In genomic region chr17:78163278-78163677, GRCm38 (mm10) we compare ENCODE assay signal across 9 mouse cellular contexts. TPM values are rescaled to one million over a fixed set of nuclear protein-coding genes. Genes with fewer than 3 reads are reported as not detected.
DNase-seq lines count a peak whose midpoint lies in the region; ATAC-seq and TF ChIP-seq lines count a peak whose summit lies in the region.
"Had no signal": no experiment of that assay in that cellular context is flagged by ENCODE, and none has a peak within 500 bp of the region (broad histone marks: within the 10 kb centered on the region; RNA-seq: fewer than 3 reads in every experiment).

No protein-coding gene starts in this region.

- no peak overlapping the region for H3K4me3 ChIP-seq in cerebellum, adult 2 months (replicated peaks; ENCODE audit: insufficient read depth, low read depth, low read length)
- H3K4me3 ChIP-seq in kidney, postnatal 0 days (replicated peaks; ENCODE audit: low read depth, low read length) = no peak overlapping the region
- no peak overlapping the region for H3K4me3 ChIP-seq in liver, adult 2 months (ENCODE audit: insufficient read depth, low read depth, low read length)
- H3K4me3 ChIP-seq: heart, embryonic 13.5 days had no signal

- peak; percentile 72 for TF ChIP-seq CTCF in cerebellum, adult 2 months (IDR thresholded peaks at IDR 0.05; ENCODE audit: borderline replicate concordance, insufficient read depth, low read depth, low read length)
- peak; percentile 85 for TF ChIP-seq CTCF in kidney, postnatal 0 days (IDR thresholded peaks at IDR 0.05; ENCODE audit: low read depth)
- TF ChIP-seq CTCF in liver, adult 2 months (IDR thresholded peaks at IDR 0.05; ENCODE audit: low read depth, low read length) = peak; percentile 56; the same call in 1 of the 2 replicates

- H3K9ac ChIP-seq in kidney, postnatal 0 days (ENCODE audit: low read depth, low read length) = no peak overlapping the region
- H3K9ac ChIP-seq in liver, adult 2 months (ENCODE audit: low read depth, low read length) = no peak overlapping the region
- H3K9ac ChIP-seq: heart, embryonic 13.5 days had no signal

- no peaks in the 10 kb centered on the region for H3K9me3 ChIP-seq in kidney, postnatal 0 days (replicated peaks; ENCODE audit: low read length)
- H3K9me3 ChIP-seq: heart, embryonic 13.5 days had no signal

- no peaks in the 10 kb centered on the region for H3K36me3 ChIP-seq in kidney, postnatal 0 days (ENCODE audit: insufficient read depth, low read length)
- H3K36me3 ChIP-seq in liver, adult 2 months (ENCODE audit: control insufficient read depth, insufficient read depth, low read length) = no peaks in the 10 kb centered on the region
- H3K36me3 ChIP-seq: heart, embryonic 13.5 days had no signal

- peak; percentile 96 for ATAC-seq in frontal cortex, adult (ENCODE audit: low TSS enrichment)
- no peak; the same call in 1 of the 2 replicates for ATAC-seq in kidney, postnatal 0 days (replicated peaks; ENCODE audit: low FRiP score, low read depth)

- WGBS in cerebellum, adult 2 months = 23% methylated on average over 5 of the region's 5 CpGs
- 26% methylated on average over 5 of the region's 5 CpGs for WGBS in kidney, postnatal 0 days
- 21% methylated on average over 5 of the region's 5 CpGs for WGBS in liver, adult 2 months

- no peak overlapping the region for H3K27ac ChIP-seq in cerebellum, adult 2 months (ENCODE audit: insufficient read depth, low read length)
- no peak overlapping the region for H3K27ac ChIP-seq in kidney, postnatal 0 days
- H3K27ac ChIP-seq in liver, adult 2 months (replicated peaks; ENCODE audit: insufficient read depth, low read depth, low read length) = no peak overlapping the region
- H3K27ac ChIP-seq: heart, embryonic 13.5 days had no signal

- H3K4me1 ChIP-seq in cerebellum, adult 2 months (ENCODE audit: control insufficient read depth, insufficient read depth, low read length) = no peaks in the 10 kb centered on the region
- H3K4me1 ChIP-seq in kidney, postnatal 0 days (replicated peaks; ENCODE audit: insufficient read depth, low read length) = no peaks in the 10 kb centered on the region
- no peaks in the 10 kb centered on the region for H3K4me1 ChIP-seq in liver, adult 2 months (ENCODE audit: control insufficient read depth, insufficient read depth, low read length)

- TF ChIP-seq POLR2A in cerebellum, adult 2 months (IDR thresholded peaks at IDR 0.05; ENCODE audit: borderline replicate concordance, insufficient read depth, low read length) = no peak
- no peak for TF ChIP-seq POLR2A in liver, adult 2 months (IDR thresholded peaks at IDR 0.05; ENCODE audit: extremely low read depth, insufficient read depth, low read length)

- no peak overlapping the region for H3K4me2 ChIP-seq in kidney, postnatal 0 days (ENCODE audit: low read length)
- H3K4me2 ChIP-seq: heart, embryonic 13.5 days had no signal

- no peaks in the 10 kb centered on the region for H3K27me3 ChIP-seq in cerebellum, adult 2 months (ENCODE audit: control insufficient read depth, insufficient read depth, low read length)
- no peaks in the 10 kb centered on the region for H3K27me3 ChIP-seq in kidney, postnatal 0 days (ENCODE audit: insufficient read depth, low read length)
- no peaks in the 10 kb centered on the region for H3K27me3 ChIP-seq in liver, adult 2 months (ENCODE audit: control insufficient read depth, insufficient read depth, low read length)
- H3K27me3 ChIP-seq: heart, embryonic 13.5 days had no signal

- H3K79me2 ChIP-seq in liver, adult 2 months (ENCODE audit: control insufficient read depth, insufficient read depth, low read length) = no peaks in the 10 kb centered on the region

- DNase-seq in CD4-positive, CD25-positive, alpha-beta regulatory T cell, adult 2 months (ENCODE audit: low read depth, low spot score) = peak; percentile 78
- DNase-seq in MN1 (ENCODE audit: low spot score) = peak; percentile 21
- peak; percentile 48 to 52 for DNase-seq in cerebellum, adult 2 months
- DNase-seq in kidney, postnatal 0 days (ENCODE audit: low spot score) = peak; percentile 77
- DNase-seq in liver, adult 2 months (ENCODE audit: extremely low read depth, low read depth, low spot score) = peak; percentile 47
- peak; percentile 39 for DNase-seq in ovary, postnatal 14 days (ENCODE audit: low spot score)
- DNase-seq in yolk sac, embryonic 10.5 days (ENCODE audit: low spot score) = peak; percentile 17

RNA-seq across cellular contexts. Expression of gene Crim1, which starts 36.8 kb away (rescaled TPM):
- 34.4 and 35.8 TPM in 2 replicates for polyA plus RNA-seq in cerebellum, adult 2 months (2012; rRNA removed)
- polyA plus RNA-seq in kidney, postnatal 0 days (2015; fragmentation: Nextera tagmentation; extraction: Ambion mirVana) = 8.4 TPM in 2 replicates
- 9.0 and 11.7 TPM in 2 replicates for total RNA-seq in liver, adult 2 months (2014; rRNA removed)
- polyA plus RNA-seq in liver, adult 2 months (2012; rRNA removed) = 5.6 and 6.5 TPM in 2 replicates

Comparison
In these comparisons a context has a peak if more than half of its experiments do, and no peak if none do; other contexts are left out.
1. DNase-seq: peak in every context shown above with its lines; median percentile 78 in CD4-positive, CD25-positive, alpha-beta regulatory T cell, adult 2 months; 77 in kidney, postnatal 0 days; 50 in cerebellum, adult 2 months; 47 in liver, adult 2 months; 39 in ovary, postnatal 14 days; 21 in MN1; 17 in yolk sac, embryonic 10.5 days.